Mouse (Mus musculus) adrenal gland, adult 18-20 months (tissue): ENCODE data around the gene Aldh16a1. TPM values are rescaled to one million over a fixed set of nuclear protein-coding genes. Genes with fewer than 3 reads are reported as not detected.

Source experiments
- DNase-seq, 2 experiments: peaks; one replicate each; pipeline ENCODE4 v3.0.0; 2021 to 2022; ENCODE audit warnings: low spot score in 2 of 2
- microRNA-seq, 2 experiments: library from miRNA; unstranded; fragments of <30 nt; microRNA quantifications; one replicate each; pipeline ENCODE4 v1.2.0; 2021; ENCODE audit warnings: borderline number of aligned reads in 2 of 2
- total RNA-seq, 2 experiments: library from RNA; stranded (reverse); gene quantifications; 1 replicate in 1 of 2; 2 replicates in 1 of 2; pipeline ENCODE4 v1.2.3; 2021

The Aldh16a1 gene
- total RNA-seq, 2 experiments from 2014 or later = 58.4 to 68.5 TPM

- DNase-seq = no peak
Measured at GRCm38 (mm10) chr7:45092828-45093515, 61.4 kb downstream of the Aldh16a1 start.

GRCm38 (mm10) chr7:45092048-45092447, 62.3 kb downstream of the Aldh16a1 start, which contains the start of gene Rcn3:
Rcn3 (minus strand) TSS chr7:45092221.
- peak; percentile 56 to 65 for DNase-seq

GRCm38 (mm10) chr7:45091001-45091990, 63.1 kb downstream of the Aldh16a1 start:
- no peak for DNase-seq

Small RNA genes within 50 kb of the gene (microRNA-seq; reads per million reads assigned to microRNA genes)
- 654 to 1,330 reads per million in 2 experiments for gene Mir150
- gene Mir5121 = 69.5 to 90.6 reads per million in 2 experiments
- 0 reads per million in 2 experiments for gene Mir7055

Other genes starting within 250 kb of the Aldh16a1 start
- 10 to 100 TPM; 81.7 to 97.4 TPM for gene Ap2a1, start 225.1 kb downstream of the Aldh16a1 start, total RNA-seq
- gene Tsks, start 211.4 kb downstream of the Aldh16a1 start, total RNA-seq = not detected
- gene Cpt1c, start 179.7 kb downstream of the Aldh16a1 start, total RNA-seq = 10 to 100 TPM in 1 of 2 experiments, 1 to 10 TPM in 1; 9.3 to 12.8 TPM
- gene Prmt1, start 168.0 kb downstream of the Aldh16a1 start, total RNA-seq = 100 to 1,000 TPM; 203 to 216 TPM
- 100 to 1,000 TPM; 128 to 131 TPM for gene Irf3, start 156.9 kb downstream of the Aldh16a1 start, total RNA-seq
- 10 to 100 TPM; 13.9 to 14.2 TPM for gene Bcl2l12, start 155.9 kb downstream of the Aldh16a1 start, total RNA-seq
- 10 to 100 TPM; 75.1 to 85.9 TPM for gene Scaf1, start 138.2 kb downstream of the Aldh16a1 start, total RNA-seq
- 100 to 1,000 TPM in 1 of 2 experiments, 10 to 100 TPM in 1; 86.9 to 106 TPM for gene Rras, start 136.6 kb downstream of the Aldh16a1 start, total RNA-seq
- 10 to 100 TPM; 30.8 to 45.3 TPM for gene Prr12, start 101.7 kb downstream of the Aldh16a1 start, total RNA-seq
- 10 to 100 TPM; 44.3 to 46.8 TPM for gene Nosip, start 92.2 kb downstream of the Aldh16a1 start, total RNA-seq
- 10 to 100 TPM; 14.9 to 28.3 TPM for gene Prrg2, start 91.9 kb downstream of the Aldh16a1 start, total RNA-seq
- 10 to 100 TPM; 32.0 to 36.4 TPM for gene Rcn3, start 62.4 kb downstream of the Aldh16a1 start, total RNA-seq
- 100 to 1,000 TPM; 111 to 137 TPM for gene Fcgrt, start 50.7 kb downstream of the Aldh16a1 start, total RNA-seq
- 1,000 to 10,000 TPM; 1,173 to 1,310 TPM for gene Rps11, start 30.1 kb downstream of the Aldh16a1 start, total RNA-seq
- gene Rpl13a, start 25.8 kb downstream of the Aldh16a1 start, total RNA-seq = 1,000 to 10,000 TPM; 1,445 to 1,619 TPM
- not detected for gene Gm45713, start 18.4 kb downstream of the Aldh16a1 start, total RNA-seq
- 10 to 100 TPM; 20.6 to 26.8 TPM for gene Flt3l, start 18.2 kb downstream of the Aldh16a1 start, total RNA-seq
- 10 to 100 TPM; 57.3 to 58.6 TPM for gene Pih1d1, start 281 bp downstream of the Aldh16a1 start, total RNA-seq
- under 1 TPM; 0.19 to 0.23 TPM for gene Slc17a7, start 9.4 kb upstream of the Aldh16a1 start, total RNA-seq
- not detected for gene Gfy, start 25.0 kb upstream of the Aldh16a1 start, total RNA-seq
- gene Pth2, start 26.4 kb upstream of the Aldh16a1 start, total RNA-seq = not detected
- under 1 TPM in 1 of 2 experiments, not detected in 1; 0.29 TPM for gene Ccdc155, start 50.3 kb upstream of the Aldh16a1 start, total RNA-seq
- not detected for gene Dkkl1, start 57.6 kb upstream of the Aldh16a1 start, total RNA-seq
- 10 to 100 TPM in 1 of 2 experiments, 1 to 10 TPM in 1; 8.5 to 11.7 TPM for gene Tead2, start 61.2 kb upstream of the Aldh16a1 start, total RNA-seq
- gene Cd37, start 84.5 kb upstream of the Aldh16a1 start, total RNA-seq = 1 to 10 TPM; 4.0 to 7.4 TPM
- gene Slc6a16, start 86.5 kb upstream of the Aldh16a1 start, total RNA-seq = not detected
- under 1 TPM in 1 of 2 experiments, not detected in 1; 0.19 TPM for gene Slc6a21, start 122.9 kb upstream of the Aldh16a1 start, total RNA-seq
- 10 to 100 TPM in 1 of 2 experiments, 1 to 10 TPM in 1; 7.8 to 11.0 TPM for gene Trpm4, start 179.2 kb upstream of the Aldh16a1 start, total RNA-seq
- gene Hrc, start 180.7 kb upstream of the Aldh16a1 start, total RNA-seq = under 1 TPM; 0.17 to 0.83 TPM
- gene Ppfia3, start 212.4 kb upstream of the Aldh16a1 start, total RNA-seq = 1 to 10 TPM; 1.7 to 3.2 TPM
- gene Lin7b, start 216.0 kb upstream of the Aldh16a1 start, total RNA-seq = 1 to 10 TPM; 1.3 to 1.7 TPM
- 100 to 1,000 TPM; 262 to 325 TPM for gene Snrnp70, start 241.2 kb upstream of the Aldh16a1 start, total RNA-seq